Mouse (Mus musculus) cortical plate, adult 2 months (tissue): ENCODE measurements around the gene Hhat.

Source experiments
- CTCF ChIP-seq: fragments of 200-500 bp; IDR thresholded peaks from 2 replicates; pipeline ENCODE4 v1.5.1; 2011; ENCODE audit warnings: mild to moderate bottlenecking, control low read depth, low read length; ENCODE audit not compliant: insufficient read depth; ENCODE audit errors: extremely low read depth
- POLR2A ChIP-seq: fragments of 200-500 bp; IDR thresholded peaks from 2 replicates; pipeline ENCODE4 v1.6.1; 2011; ENCODE audit warnings: mild to moderate bottlenecking, low read length, control low read depth; ENCODE audit not compliant: insufficient read depth; ENCODE audit errors: extremely low read depth

DNA sequence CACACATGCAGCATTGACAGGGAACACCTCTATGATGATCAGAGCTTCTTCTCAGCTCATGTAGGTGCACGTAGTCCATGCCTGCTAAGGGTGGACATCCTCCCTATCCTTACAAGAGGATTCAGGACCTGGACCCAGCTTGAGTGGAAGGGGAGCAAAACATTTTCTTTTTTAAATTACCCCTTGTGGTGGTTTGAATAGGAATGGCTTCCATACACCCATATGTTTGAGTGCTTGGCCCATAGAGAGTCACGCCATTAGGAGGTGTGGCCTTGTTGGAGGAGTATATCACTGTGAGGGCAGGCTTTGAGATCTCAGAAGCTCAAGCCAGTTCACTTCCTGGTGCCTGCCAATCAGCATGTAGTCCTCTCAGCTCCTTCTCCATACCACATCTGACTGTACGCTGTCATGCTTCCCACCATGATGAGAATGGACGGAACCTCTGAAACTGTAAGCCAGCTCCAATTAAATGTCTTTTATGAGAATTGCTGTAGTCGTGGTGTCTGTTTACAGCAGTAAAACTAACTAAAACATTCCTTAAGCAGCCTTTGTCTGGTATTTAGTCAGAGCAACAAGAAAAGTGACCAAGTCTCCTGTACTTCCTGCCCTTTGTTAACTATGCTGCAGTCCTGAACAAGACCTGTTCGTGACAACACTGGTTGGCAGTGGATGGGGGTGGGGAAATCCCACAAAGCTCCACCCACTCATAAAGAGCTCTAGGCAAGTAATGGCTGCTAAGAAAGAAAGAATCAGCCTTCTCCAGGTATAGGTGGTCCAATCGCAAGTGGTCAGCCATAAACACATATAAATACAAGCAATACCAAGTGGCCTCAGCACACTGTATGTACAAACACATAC lies 28.4 kb downstream of the Hhat start:
- TF ChIP-seq CTCF (no peak), POLR2A (no peak)
